Mouse (Mus musculus): ENCODE data around the gene Trpv2. TPM values are rescaled to one million over a fixed set of nuclear protein-coding genes. Genes with fewer than 3 reads are reported as not detected.

Gene Trpv2
- total RNA-seq (2021): 1 to 10 TPM in 1 of 2 experiments, under 1 TPM in 1; 0.89 to 1.1 TPM
- long read RNA-seq, experiment 1, partial matches to known transcripts: 1 of 2 reads
- long read RNA-seq, experiment 1, other reads (novel, unspliced or antisense): 1 of 2 reads
- long read RNA-seq, experiment 2, partial matches to known transcripts: 2 of 2 reads
- long read RNA-seq, experiment 2, other reads (novel, unspliced or antisense): 0 of 2 reads

DNA sequence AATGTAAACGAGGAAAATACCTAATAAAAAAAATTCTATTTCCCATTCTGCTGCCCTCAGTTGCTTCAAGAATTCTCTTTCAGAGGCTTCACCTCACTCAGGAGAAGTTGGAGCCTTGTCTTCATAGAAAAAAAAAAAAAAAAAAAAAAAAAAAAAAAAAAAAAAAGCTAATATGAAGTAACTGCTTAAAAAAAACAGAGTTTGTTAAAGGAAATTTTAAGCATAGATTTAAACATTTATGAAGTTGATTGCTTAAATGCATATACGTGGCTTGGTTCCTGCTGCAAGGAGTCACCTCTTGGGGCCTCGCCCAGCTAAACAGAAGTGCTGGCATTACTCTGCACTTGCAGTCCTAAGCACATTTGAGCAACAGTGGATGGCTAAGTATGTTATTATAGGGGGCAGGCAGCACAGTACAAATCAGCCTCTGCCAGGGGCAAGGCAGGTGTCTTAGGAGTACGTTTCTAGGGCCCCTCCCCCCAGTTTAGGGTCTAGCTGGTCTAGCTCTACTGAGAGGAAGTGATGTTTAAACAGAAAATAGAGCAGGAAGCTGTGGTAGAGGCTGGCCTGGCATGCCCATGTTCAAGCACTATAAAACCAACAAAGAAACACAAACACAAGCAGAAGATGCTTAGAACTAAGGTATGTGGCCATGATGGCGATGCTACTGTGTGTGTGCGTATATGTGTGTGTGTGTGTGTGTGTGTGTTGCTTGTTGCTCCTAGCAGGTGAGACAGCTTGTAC, at the start of gene Trpv2:
Gene Trpv2, plus strand, starts transcription at position 528 of the 744 bp plus-strand sequence.
- intact Hi-C loops (cut with DNase I): loop anchor here (2.0 to 10.0 kb wide), 3 partner anchors 35 to 177 kb away; partner anchors contain the start of gene Cenpv
- Histone ChIP-seq H3K4me3 (peak within 1 kb of the TSS; percentile 74), H3K27ac (no peak within 1 kb of the TSS)
- DNase-seq: no peak
- TF ChIP-seq CTCF (IDR thresholded peaks at IDR 0.05): no peak

DNA sequence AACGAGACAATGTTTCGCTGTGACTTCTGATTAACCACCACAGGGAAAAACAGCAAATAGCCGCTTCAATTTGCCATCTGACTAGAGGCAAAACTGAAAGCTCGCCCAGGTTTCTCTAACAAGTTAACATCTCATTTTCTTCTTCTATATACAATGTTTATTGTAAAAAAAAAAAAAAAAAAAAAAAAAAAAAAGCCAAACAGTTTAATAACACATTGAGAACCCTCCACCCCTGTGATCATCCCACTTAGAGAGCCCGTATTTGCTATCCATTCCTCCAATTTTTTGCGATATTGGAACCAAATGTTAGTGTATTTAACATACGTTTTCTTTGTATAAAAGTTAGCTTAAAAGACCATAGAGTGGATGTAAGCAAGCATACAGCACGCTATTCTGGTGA, 37.2 kb upstream of the Trpv2 start:
- intact Hi-C loops (cut with DNase I): no loop called here
- DNase-seq: no peak
- H3K27ac ChIP-seq: no peak overlapping the region
- TF ChIP-seq CTCF (IDR thresholded peaks at IDR 0.05): no peak
- no peak overlapping the region for H3K4me3 ChIP-seq

DNA sequence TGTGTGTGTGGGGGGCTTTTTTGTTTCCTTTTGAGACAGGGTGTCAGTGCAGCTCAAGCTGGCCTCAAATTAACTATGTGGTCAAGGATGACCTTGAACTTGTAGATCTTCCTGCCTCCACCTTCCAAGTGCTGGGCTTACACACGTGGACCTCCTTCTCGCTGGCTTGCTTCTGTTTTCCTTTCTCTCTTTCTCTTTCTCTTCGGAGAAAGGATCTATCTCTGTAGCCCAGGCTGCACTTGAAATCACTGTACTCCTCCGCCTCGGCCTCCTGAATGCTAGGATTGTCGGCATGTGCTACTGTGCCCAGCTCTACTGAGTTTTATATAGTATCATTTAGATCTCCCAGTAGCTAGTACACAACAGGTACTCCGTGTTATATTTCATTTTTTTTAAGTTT, 36.7 kb upstream of the Trpv2 start:
- Histone ChIP-seq H3K4me3 (no peak overlapping the region), H3K27ac (no peak overlapping the region)
- intact Hi-C loops (cut with DNase I): no loop called here
- no peak for TF ChIP-seq CTCF (IDR thresholded peaks at IDR 0.05)
- DNase-seq: no peak

DNA sequence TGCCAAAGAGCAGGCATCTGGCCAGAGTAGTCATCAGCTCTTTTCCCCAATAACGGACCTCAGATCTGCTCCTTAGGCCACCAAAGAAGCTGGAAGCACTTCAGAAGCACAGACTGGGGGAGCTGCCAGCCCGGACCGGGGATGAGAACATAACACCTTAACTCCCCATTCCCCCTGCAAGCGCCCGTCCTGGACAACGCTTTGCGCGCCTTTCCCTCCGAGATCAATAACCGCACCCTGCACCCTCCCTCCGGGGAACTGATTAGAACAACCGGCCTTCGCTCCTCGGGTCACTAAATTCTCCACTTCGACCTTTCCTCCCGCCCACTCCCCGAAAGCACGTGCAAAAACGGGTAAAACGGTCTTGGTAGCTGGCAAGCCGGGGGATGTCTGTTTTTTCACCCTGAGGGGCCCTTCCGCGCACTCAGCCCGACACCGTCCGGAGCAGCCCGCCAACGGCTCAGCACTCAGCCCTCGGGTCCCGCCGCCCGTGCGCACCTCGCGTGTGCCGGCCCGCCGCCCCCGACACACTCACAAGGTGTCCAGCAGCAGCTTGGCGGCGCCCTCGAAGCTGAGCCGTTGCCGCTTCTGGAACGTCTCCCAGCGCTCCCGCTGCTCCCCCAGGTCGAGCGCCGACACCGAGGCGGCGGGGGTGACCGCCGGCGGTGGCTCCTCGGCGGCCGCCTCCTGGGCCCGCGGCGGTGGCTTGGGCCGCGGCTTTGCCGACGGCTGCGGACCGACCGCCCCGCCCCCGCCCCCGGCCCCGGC, 35.8 kb upstream of the Trpv2 start:
- DNase-seq: peak; percentile 84
- intact Hi-C loops (cut with DNase I): loop anchor here (2.0 kb wide), 2 partner anchors 36 to 82 kb away; partner anchors contain the start of gene Trpv2
- Histone ChIP-seq H3K4me3 (peak overlapping the region; percentile 85), H3K27ac (peak overlapping the region; percentile 87)
- TF ChIP-seq CTCF (IDR thresholded peaks at IDR 0.05): peak; percentile 21; the same call in 1 of the 2 replicates

DNA sequence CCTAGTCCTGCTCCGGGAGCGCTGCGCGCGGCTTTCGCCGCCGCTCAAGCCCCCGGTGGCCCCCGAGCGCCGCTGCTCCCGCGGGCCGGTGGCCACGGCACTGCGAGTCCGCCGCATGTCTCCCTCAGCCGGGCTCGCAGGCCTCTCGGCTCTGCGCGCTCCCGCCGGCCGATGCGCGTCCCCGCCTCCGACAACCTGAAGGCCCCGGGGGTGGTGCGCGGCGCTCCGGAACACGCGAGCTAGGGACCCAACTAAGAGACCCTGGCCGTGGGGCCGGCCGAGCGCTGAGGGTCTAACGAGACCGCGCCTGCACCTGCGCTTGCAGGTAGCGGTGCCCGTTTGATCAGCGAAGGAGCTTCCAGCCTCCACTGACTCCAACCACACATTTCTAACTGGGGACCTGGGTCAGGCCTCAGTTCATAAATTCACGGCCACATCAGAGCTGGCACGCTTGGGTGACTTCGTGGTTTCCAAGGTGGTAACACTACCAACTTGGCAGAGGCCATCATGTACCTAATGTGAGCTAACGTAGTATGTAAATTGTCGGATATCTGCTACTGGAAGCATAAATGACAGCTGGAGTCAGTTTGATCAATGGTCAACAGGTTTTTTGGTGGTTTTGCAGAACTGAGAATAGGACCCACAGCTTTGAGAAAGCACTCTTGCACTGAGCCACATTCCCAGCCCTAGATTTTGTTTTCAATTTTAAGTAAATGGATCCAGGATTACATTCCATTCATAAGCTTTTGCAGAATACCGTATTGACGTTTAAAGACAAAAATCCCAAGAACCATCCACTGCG, 35.0 kb upstream of the Trpv2 start, which contains the start of gene Cenpv:
Gene Cenpv, minus strand, starts transcription at position 173 of the 802 bp plus-strand sequence.
- DNase-seq: peak; percentile 86
- Histone ChIP-seq H3K4me3 (peak within 1 kb of the TSS; percentile 85), H3K27ac (peak within 1 kb of the TSS; percentile 87)
- intact Hi-C loops (cut with DNase I): loop anchor here (2.0 kb wide), 2 partner anchors 36 to 82 kb away; partner anchors contain the start of gene Trpv2
- no peak for TF ChIP-seq CTCF (IDR thresholded peaks at IDR 0.05)

DNA sequence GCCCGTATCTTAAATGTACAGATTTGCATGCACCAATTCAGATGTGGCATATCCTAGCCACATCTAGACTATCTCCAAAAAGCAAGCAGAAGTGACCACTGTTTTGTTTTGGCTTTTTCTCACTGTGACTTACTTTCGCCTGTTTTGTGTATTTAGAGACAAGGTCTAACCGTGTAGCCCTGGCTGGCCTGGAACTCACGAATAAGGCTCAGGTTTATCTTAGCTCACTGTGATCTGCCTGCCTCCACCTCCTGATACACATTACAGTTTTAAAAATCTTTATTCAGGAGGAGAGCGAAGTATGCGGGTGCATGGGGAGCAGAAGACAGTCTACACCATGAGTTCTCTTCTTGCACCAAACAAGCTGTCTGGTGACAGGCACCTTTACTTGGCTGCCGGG, 34.1 kb upstream of the Trpv2 start:
- TF ChIP-seq CTCF (IDR thresholded peaks at IDR 0.05): no peak
- H3K27ac ChIP-seq: no peak overlapping the region
- no peak for DNase-seq
- no peak overlapping the region for H3K4me3 ChIP-seq
- intact Hi-C loops (cut with DNase I): no loop called here

DNA sequence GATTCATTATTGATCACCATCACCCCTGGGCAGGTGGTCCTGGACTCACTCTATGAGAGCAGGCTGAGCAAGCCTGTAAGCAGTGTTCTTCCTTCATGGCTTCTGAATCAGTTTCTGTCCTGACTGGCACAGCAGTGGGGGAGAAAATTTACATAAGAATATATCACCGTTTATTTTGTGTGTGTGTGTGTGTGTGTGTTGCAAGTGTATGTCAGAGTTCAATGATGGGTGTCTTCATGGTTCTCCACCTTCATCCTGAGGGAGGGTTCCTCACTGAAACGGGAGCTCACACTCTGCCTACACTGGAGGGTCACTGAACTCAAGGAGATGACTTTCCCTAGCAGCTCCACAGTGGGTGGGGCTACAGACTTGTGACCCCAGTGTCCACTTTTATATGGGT, 33.3 kb upstream of the Trpv2 start:
- no peak for TF ChIP-seq CTCF (IDR thresholded peaks at IDR 0.05)
- Histone ChIP-seq H3K27ac (no peak overlapping the region), H3K4me3 (no peak overlapping the region)
- intact Hi-C loops (cut with DNase I): no loop called here
- DNase-seq: no peak

DNA sequence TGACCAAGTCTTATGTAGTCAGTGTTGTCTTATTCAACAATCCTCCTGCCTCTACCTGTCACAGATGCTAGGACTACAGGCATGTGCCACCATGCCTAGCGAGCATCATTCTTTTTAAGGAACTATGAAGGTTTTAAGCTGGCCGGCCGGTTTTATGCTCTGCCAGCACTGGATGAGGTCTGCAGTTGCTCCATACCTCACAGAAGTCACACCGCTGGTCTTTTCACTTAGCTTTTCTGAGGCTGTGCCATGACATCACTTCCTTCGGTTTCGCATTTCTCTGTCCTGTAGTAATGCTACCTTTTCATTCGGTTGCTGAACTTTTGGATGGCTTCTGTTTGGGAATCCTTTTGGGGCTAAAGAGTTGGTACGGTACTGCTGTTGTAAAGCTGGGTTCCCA, 32.7 kb upstream of the Trpv2 start:
- intact Hi-C loops (cut with DNase I): no loop called here
- Histone ChIP-seq H3K27ac (no peak overlapping the region), H3K4me3 (no peak overlapping the region)
- TF ChIP-seq CTCF (IDR thresholded peaks at IDR 0.05): no peak
- no peak for DNase-seq

DNA sequence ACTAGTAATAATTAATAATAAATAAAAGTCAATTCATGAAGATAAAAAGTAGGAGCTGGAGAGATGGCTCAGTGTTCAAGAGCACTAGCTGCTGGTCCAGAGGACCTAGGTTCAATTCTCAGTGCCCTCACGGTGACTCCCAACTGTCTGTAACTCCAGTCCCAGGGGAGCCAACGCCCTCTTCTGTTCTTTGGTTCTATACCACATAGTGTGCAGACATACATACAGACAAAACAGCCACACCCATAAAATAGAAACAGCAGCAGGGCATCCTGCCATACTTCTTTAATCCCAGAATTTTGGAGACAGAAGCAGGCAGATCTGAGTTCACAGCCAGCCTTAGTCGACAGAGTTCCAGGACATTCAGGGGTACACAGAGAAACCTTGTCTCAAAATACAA, 30.3 kb upstream of the Trpv2 start:
- Histone ChIP-seq H3K27ac (no peak overlapping the region), H3K4me3 (no peak overlapping the region)
- intact Hi-C loops (cut with DNase I): no loop called here
- DNase-seq: no peak
- TF ChIP-seq CTCF (IDR thresholded peaks at IDR 0.05): no peak

DNA sequence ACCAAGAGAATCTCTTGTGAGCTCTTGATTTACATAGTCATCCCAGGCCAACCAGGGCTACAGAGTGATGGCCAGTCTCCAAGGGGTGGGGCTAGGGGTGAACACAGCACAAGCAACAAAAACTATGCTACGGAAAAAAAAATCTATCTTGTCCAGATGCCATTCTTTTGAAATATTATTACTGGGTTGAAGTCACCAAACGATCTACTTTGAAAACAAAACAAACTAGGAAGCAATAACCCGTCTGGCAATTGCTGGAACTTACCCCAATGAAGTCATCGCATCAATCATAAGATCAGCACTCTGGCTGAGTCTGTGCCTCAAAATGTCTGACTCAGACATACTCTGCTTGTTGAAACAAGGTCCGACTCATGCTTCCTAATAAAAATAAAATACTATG, 24.5 kb upstream of the Trpv2 start:
- peak overlapping the region; percentile 98 for H3K27ac ChIP-seq
- DNase-seq: peak; percentile 89
- intact Hi-C loops (cut with DNase I): loop anchor here (2.0 kb wide), 1 partner anchor 93 kb away; no protein-coding TSS in a partner anchor
- TF ChIP-seq CTCF (IDR thresholded peaks at IDR 0.05): no peak
- H3K4me3 ChIP-seq: peak overlapping the region; percentile 96

DNA sequence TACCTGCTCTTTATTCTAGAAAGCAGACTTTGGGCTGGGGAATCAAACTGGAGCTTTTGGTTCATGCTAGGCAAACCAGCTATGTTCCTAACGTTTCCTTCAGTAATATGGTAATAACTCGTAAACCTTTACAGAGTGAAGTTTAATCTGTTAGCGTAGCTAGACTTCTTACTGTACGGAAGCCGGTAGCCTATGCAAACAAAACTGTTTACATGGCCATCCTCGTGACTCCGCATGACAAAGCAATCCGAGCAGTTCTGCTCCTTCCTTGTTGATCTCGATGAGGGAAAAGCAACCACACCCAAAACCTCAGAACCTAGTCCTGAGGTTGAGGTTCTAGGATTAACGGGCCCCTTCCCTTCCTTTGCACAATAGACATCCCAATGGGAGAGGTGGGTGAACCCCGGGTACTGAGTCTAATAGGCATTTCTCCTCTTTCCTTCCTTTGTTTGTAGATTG, 24.0 kb upstream of the Trpv2 start:
- DNase-seq: peak; percentile 57
- no peak for TF ChIP-seq CTCF (IDR thresholded peaks at IDR 0.05)
- H3K27ac ChIP-seq: peak overlapping the region; percentile 98
- intact Hi-C loops (cut with DNase I): loop anchor here (2.0 kb wide), 1 partner anchor 93 kb away; no protein-coding TSS in a partner anchor
- peak overlapping the region; percentile 96 for H3K4me3 ChIP-seq

All from gastrocnemius, adult 2 months (tissue).